Mouse (Mus musculus) T-helper 2 cell (primary cell): ENCODE measurements around the gene Tsen2.

ENCODE experiments used
- in situ Hi-C: fragments of 300-600 bp; cut with MboI, MseI; formaldehyde crosslinking; loops from one replicate; pipeline ENCODE4 v1.15.1; 2025; ENCODE audit warnings: high pct_unique_total_duplicates

The Tsen2 gene

DNA sequence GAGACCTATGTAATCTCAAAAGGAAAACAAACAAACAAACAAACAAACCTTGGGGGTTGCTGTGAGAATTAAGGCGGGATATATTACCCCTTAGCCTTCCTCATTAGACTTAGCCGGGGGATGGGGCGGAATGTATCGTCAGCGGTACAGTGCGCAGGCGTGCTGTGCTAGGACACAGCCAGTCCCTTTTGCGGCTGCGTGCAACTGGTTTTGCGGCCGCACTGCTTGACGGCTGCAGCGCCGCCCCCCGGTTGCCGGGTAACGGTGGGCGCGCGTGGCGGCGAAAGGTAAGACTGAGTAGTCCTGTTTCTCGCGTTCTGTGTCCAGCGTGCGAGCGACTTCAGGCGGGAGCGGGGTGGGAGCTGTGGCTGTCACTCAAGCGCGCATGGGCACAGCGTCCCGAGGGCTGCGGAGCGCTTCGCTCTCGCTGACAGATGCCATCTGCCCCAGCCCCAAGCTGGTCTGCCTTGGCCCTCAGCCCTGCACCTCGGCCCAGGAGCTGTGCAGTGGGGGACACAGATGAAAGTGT is at the start of gene Tsen2:
Tsen2 (plus strand) TSS at position 223 of the 529 bp plus-strand sequence.
- in situ Hi-C loops = loop anchor here (10.0 kb wide), 1 partner anchor 550 kb away; no protein-coding TSS in a partner anchor

- in situ Hi-C loops = no loop called here
Measured at GRCm38 (mm10) chr6:115499540-115499939, 44.9 kb upstream of the Tsen2 start.

DNA sequence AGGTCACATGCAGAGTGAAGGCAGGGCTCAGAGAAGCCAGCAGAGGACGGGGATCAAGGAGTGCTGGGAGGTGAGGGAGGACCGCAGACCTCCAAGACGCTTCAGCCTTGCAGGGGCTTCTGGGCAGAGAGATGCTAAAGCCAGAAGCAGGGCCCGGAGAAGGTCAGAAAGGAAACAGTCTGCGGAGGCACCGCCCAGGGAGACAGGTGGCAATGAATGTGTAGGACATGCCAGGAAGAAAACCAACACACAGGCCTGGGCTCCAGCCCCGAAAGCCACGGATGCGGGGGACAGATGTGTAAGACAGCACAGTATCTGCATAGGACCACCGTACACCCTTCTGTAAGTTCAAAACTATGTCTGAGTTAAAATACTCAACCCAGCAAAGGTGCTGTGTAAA is 44.2 kb upstream of the Tsen2 start:
- in situ Hi-C loops = no loop called here

- in situ Hi-C loops = no loop called here
Measured at GRCm38 (mm10) chr6:115501131-115501530, 43.3 kb upstream of the Tsen2 start.

GRCm38 (mm10) chr6:115503038-115503437 is 41.4 kb upstream of the Tsen2 start:
- in situ Hi-C loops = no loop called here

DNA sequence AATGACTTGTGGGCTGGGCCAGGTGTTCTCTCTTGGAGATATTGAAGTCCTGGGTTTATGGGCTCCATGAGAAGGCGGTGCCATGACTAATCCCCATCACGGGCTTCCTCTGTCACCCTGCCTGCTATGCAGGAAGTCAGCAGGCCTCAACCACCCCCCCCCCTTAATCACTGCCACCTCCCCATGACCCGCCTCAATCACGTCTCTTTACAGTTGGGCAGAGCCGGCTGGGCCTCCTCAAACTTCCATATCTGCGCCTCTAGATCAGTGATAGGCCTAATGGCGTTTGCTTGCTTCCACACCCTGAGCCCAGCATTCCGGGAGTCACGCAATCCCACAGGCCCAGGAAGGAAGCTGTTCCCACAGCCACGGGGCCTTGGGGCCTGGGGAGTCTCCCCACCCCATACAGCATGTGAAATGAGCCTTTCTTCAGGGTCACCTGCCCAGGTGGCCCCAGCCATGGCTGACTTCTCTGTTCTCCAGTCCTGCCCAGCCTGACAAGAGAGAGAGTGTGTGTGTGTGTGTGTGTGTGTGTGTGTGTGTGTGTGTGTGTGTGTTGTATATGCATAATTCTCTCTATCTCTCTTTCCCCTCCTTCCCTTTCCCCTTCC is 40.8 kb upstream of the Tsen2 start:
- in situ Hi-C loops = no loop called here

GRCm38 (mm10) chr6:115504160-115504558 is 40.3 kb upstream of the Tsen2 start:
- in situ Hi-C loops = no loop called here

- in situ Hi-C loops = no loop called here
Measured at GRCm38 (mm10) chr6:115504915-115505314, 39.5 kb upstream of the Tsen2 start.

- in situ Hi-C loops = no loop called here
Measured at GRCm38 (mm10) chr6:115506425-115506824, 38.0 kb upstream of the Tsen2 start.

DNA sequence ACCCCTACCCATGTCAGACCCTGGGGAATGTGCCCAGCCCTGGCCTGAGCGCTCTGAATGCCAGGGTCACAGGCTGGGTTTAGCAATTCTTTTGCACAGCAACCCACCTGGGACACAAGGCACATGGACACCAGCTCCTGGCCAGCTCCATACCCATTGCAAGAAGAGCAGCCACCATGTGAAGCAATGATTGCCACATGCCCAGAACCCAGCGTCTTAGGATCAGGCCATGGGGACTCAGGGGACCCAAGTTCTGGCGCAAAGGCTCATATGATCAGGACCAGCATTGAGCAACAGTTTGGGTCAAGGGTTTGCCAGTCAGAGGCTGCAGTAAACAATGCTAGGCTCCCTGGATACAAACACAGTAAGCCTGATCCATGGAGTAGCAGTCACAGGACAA is 33.0 kb upstream of the Tsen2 start:
- in situ Hi-C loops = no loop called here

DNA sequence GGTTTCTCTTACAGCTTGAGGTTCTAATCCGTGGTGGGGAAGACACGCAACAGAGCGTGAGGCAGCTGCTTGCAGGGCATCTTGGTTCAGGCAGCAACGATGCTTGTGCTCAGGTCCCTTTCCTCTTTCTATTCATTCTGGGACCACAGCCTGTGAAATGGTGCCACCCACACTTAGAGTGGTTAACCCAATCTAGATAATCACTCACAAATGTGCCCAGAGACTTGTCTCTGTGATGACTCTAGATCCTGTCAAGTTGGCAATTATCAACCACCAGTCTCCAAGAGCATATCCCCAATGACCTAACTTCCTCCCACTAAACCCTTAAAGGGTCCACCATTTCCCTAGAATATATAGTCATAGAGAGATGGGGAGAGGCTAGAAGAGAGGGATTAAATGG is 31.3 kb upstream of the Tsen2 start:
- in situ Hi-C loops = no loop called here

GRCm38 (mm10) chr6:115517904-115518303 is 26.6 kb upstream of the Tsen2 start:
- in situ Hi-C loops = no loop called here

DNA sequence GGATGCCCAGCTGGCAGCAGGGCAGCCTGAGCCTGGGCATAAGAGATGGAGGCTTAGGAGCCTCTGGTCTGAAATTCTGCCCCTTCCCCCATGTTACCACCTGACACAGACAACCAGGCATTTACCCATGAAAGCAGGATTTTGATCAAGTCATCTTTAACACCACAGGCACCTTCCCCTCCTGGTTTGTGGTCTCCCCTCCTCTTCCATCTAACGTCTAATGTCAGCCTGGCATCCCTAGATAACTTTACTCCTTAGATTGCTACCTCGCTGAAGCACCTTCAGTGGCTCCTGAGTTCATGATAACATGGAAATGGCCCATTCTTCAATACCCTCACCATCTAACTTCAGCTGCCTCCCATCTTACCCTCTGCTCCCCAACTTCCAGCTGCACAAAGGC is 26.1 kb upstream of the Tsen2 start:
- in situ Hi-C loops = no loop called here

GRCm38 (mm10) chr6:115519275-115519699 is 25.2 kb upstream of the Tsen2 start:
- in situ Hi-C loops = no loop called here

DNA sequence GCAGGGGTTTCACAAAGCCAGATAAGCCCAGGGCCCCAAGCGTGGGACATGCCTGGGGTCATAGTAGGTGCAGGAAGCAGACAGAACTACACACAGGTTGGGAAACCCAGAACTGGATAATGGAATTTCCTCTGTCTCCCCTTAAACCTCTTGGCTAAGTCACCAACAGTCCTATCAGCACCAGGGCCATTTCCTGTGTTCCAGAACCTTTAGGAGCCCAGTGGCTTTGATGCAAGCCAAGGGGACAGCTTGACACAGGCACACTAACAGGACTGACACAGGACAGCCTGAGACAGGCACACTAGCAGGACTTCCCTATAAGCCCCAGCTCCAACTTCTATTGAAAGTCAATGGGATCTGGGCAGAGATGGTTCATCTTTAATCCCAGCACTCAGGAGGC is 22.5 kb upstream of the Tsen2 start:
- in situ Hi-C loops = loop anchor here (5.0 to 10.0 kb wide), 2 partner anchors 77 to 240 kb away; no protein-coding TSS in a partner anchor

DNA sequence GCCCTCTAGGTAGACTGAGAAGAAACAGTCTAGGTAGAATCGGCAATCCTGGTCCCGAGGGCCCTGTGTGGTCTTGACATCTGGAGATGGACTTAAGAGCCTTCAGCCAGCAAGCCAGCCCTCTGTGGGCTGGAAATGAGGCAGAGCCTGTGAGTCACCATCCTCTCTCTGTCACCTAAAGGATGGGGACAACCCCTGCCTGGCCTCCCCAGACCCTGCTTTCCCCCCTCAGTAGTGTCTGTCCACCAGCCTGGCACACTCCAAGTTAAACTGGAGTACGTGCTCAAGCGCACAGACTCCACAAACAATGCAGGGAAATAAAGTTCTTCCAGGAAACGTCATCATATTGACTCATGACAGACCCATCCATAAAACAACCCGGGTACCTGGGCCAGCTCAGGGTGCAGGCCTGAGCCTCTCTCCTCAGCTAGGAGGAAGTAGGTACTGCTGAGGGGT is 21.7 kb upstream of the Tsen2 start:
- in situ Hi-C loops = loop anchor here (5.0 to 10.0 kb wide), 2 partner anchors 78 to 240 kb away; no protein-coding TSS in a partner anchor

GRCm38 (mm10) chr6:115523201-115523600 is 21.3 kb upstream of the Tsen2 start:
- in situ Hi-C loops = loop anchor here (5.0 to 10.0 kb wide), 2 partner anchors 78 to 241 kb away; no protein-coding TSS in a partner anchor

DNA sequence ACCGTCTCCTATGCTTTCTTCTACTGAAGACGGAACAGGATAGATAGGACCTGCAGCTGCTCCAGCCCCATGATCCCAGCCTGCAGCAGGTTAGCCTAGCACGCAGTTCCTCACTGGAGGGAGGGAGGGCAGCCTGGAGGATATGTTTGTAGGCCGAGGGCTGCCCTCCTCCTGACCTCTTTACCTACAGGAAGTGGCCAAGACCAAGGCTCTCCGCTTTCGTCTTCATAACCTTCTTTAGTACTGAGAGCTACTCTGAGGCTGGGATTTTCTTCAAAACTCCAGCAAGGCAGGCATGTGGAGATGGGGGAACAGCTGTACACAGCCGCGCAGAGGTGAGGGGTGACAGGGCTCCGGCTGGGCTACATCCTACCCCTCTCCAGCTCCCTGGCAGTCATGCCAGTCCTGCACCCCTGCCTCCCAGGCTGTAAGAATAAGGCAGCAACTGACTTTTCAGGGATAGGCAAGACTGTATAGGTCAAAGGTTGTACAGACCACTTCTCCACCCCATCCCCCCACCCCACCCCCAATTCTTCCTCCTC is 19.9 kb upstream of the Tsen2 start:
- in situ Hi-C loops = loop anchor here (5.0 to 10.0 kb wide), 2 partner anchors 80 to 242 kb away; no protein-coding TSS in a partner anchor

GRCm38 (mm10) chr6:115527418-115527817 is 17.0 kb upstream of the Tsen2 start:
- in situ Hi-C loops = loop anchor here (10.0 kb wide), 1 partner anchor 83 kb away; no protein-coding TSS in a partner anchor

DNA sequence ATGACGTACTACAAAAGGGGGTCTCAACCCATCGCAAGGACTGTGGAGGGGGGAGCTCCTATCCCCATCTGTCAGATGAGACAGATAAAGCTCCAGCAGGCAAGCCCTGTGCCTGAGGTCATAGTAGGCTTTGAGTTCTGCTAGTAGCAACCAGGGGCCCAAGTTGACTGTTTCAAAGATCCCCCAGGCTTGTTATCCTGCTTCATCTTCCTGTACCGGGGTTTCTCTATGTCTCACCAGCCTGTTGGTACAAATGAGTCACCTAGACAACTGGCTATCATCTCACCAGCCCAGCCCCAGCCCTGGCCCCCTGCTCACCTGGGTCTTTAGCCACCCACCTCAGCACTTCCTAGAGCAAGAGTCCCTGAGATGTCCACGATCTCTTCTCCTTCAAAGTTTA is 16.1 kb upstream of the Tsen2 start:
- in situ Hi-C loops = loop anchor here (10.0 kb wide), 1 partner anchor 84 kb away; no protein-coding TSS in a partner anchor

DNA sequence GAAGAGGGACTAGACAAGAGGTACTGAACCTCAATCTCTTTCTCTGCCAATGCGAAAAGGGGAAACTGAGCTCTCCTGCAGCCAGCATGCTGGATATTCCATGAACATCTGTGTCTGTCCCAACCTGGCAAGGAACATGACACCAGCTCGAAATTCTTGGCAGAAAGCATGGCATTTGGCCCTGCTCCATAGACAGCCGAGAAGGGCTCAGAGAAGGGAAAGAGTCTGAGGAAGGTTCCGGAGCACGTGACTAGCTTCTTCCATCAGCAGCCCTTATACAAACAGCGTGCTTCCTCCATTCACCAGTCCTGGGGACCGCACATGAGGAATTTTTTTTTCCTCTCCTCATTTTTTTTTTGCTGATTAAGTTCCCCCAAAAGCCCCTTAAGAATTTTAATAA is 9.8 kb upstream of the Tsen2 start:
- in situ Hi-C loops = loop anchor here (10.0 kb wide), 2 partner anchors 170 to 310 kb away; partner anchors contain the start of genes Gm17482 and Pparg

DNA sequence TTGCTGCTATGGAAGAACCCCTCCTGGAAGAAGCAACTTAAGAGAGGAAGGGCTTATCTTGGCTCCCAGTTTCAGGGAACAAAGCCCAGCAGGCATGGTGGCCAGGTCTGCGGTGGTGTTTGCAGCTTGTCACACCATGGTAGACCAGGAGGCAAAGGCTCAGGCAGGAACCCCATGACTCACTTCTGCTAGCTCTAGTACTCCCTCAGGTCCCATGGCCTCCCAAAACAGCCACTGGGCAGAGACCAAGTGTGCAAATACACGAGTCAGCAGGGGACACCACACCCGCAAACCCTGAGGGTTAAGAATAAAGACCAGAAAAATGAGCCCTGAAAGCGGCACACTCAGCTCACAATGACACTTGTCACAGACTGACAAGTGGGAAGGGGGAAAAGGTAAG is 8.3 kb upstream of the Tsen2 start:
- in situ Hi-C loops = loop anchor here (10.0 kb wide), 2 partner anchors 171 to 311 kb away; partner anchors contain the start of genes Gm17482 and Pparg
